Mouse (Mus musculus): ENCODE measurements around the gene Foxi3. TPM values are rescaled to one million over a fixed set of nuclear protein-coding genes. Genes with fewer than 3 reads are reported as not detected.

Gene Foxi3
- polyA plus RNA-seq, 1 experiment from 2014 or later: not detected

Other genes with a start within 250 kb of the Foxi3 start
- 2.5 and 3.7 TPM in 2 replicates for gene Rpia, start 164.3 kb upstream of the Foxi3 start, polyA plus RNA-seq (2014; fragmentation: Nextera tagmentation; extraction: Ambion mirVana)
- gene Eif2ak3, start 112.0 kb upstream of the Foxi3 start, polyA plus RNA-seq (2014; fragmentation: Nextera tagmentation; extraction: Ambion mirVana): 10.5 and 12.4 TPM in 2 replicates
- not detected in 2 replicates for gene Tex37, start 37.6 kb upstream of the Foxi3 start, polyA plus RNA-seq (2014; fragmentation: Nextera tagmentation; extraction: Ambion mirVana)
- 6.5 and 6.7 TPM in 2 replicates for gene Thnsl2, start 187.9 kb downstream of the Foxi3 start, polyA plus RNA-seq (2014; fragmentation: Nextera tagmentation; extraction: Ambion mirVana)
- gene Fabp1, start 243.3 kb downstream of the Foxi3 start, polyA plus RNA-seq (2014; fragmentation: Nextera tagmentation; extraction: Ambion mirVana): not detected in 2 replicates

Measured in hindbrain, embryonic 11.5 days (tissue).